Mouse (Mus musculus) myocyte (in vitro differentiated cells): Measurements from ENCODE around the gene Gpr156.

Experiments used
- TCF12 ChIP-seq: IDR thresholded peaks from one replicate; pipeline ENCODE4 v1.6.1; 2011; ENCODE audit warnings: mild to moderate bottlenecking, control low read depth; ENCODE audit not compliant: poor library complexity, insufficient read depth, severe bottlenecking
- USF1 ChIP-seq: IDR thresholded peaks from one replicate; pipeline ENCODE4 v1.6.1; 2011; ENCODE audit warnings: low read depth, mild to moderate bottlenecking, control low read depth, moderate library complexity

DNA sequence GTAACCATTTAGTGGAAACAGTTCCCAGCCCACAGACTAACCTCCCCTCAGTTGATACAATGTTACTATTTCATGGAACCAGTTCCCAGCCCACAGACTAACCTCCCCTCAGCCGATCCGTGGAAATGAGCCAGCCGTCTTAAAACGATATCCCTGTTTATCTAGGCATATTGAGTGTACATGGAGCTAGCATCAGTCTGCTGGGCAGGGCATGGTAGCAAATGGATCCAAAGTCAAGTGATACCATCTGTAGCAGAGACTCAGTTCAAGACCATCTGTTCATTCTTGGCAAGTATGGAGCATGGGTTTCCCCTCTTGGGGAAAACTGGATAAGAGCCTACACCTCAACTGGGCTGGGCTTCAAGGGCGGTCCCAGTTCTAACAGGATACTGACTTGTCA, 128.3 kb downstream of the Gpr156 start:
- TF ChIP-seq USF1 (no peak), TCF12 (no peak)
